Mouse (Mus musculus) T-cell, adult 2 months (primary cell): Measurements from ENCODE around the gene Fbxl17.
A peak's percentile ranks its signal among the peaks of the same experiment; 100 is the strongest.

Experiments
- DNase-seq: peaks from one replicate; pipeline ENCODE4 v3.0.0; 2022; ENCODE audit warnings: low spot score

Gene Fbxl17

GRCm38 (mm10) chr17:63402741-63403681, 96.8 kb downstream of the Fbxl17 start:
- peak; percentile 6 for DNase-seq

GRCm38 (mm10) chr17:63402170-63402569, 97.6 kb downstream of the Fbxl17 start:
- DNase-seq: no peak

- DNase-seq: no peak
Observed at GRCm38 (mm10) chr17:63400640-63401039, 99.2 kb downstream of the Fbxl17 start.

GRCm38 (mm10) chr17:63399816-63400215, 100.0 kb downstream of the Fbxl17 start:
- DNase-seq: no peak

GRCm38 (mm10) chr17:63391506-63391905, 108.3 kb downstream of the Fbxl17 start:
- DNase-seq: no peak

- DNase-seq: no peak
Observed at GRCm38 (mm10) chr17:63390951-63391350, 108.9 kb downstream of the Fbxl17 start.

- no peak for DNase-seq
Observed at GRCm38 (mm10) chr17:63370977-63371376, 128.8 kb downstream of the Fbxl17 start.

- DNase-seq: no peak
Observed at GRCm38 (mm10) chr17:63369631-63370310, 130.0 kb downstream of the Fbxl17 start.

- no peak for DNase-seq
Observed at GRCm38 (mm10) chr17:63367476-63367875, 132.3 kb downstream of the Fbxl17 start.

- no peak for DNase-seq
Observed at GRCm38 (mm10) chr17:63366045-63366444, 133.8 kb downstream of the Fbxl17 start.

- DNase-seq: no peak
Observed at GRCm38 (mm10) chr17:63364605-63365004, 135.2 kb downstream of the Fbxl17 start.

GRCm38 (mm10) chr17:63362196-63362595, 137.6 kb downstream of the Fbxl17 start:
- DNase-seq: peak; percentile 58

- DNase-seq: no peak
Observed at GRCm38 (mm10) chr17:63361679-63362078, 138.1 kb downstream of the Fbxl17 start.

- no peak for DNase-seq
Observed at GRCm38 (mm10) chr17:63358837-63359236, 141.0 kb downstream of the Fbxl17 start.

GRCm38 (mm10) chr17:63356202-63356601, 143.6 kb downstream of the Fbxl17 start:
- DNase-seq: peak; percentile 26

- no peak for DNase-seq
Observed at GRCm38 (mm10) chr17:63352634-63353195, 147.1 kb downstream of the Fbxl17 start.

GRCm38 (mm10) chr17:63351682-63352081, 148.1 kb downstream of the Fbxl17 start:
- no peak for DNase-seq

GRCm38 (mm10) chr17:63350876-63351509, 148.8 kb downstream of the Fbxl17 start:
- DNase-seq: no peak

- no peak for DNase-seq
Observed at GRCm38 (mm10) chr17:63344101-63344500, 155.7 kb downstream of the Fbxl17 start.

- DNase-seq: no peak
Observed at GRCm38 (mm10) chr17:63343076-63343475, 156.7 kb downstream of the Fbxl17 start.

- DNase-seq: no peak
Observed at GRCm38 (mm10) chr17:63342440-63342839, 157.4 kb downstream of the Fbxl17 start.

GRCm38 (mm10) chr17:63341203-63341602, 158.6 kb downstream of the Fbxl17 start:
- DNase-seq: no peak
